Mouse (Mus musculus) stomach, postnatal 0 days (tissue): ENCODE measurements around the gene Irf2bp2. TPM values are rescaled to one million over a fixed set of nuclear protein-coding genes. Genes with fewer than 3 reads are reported as not detected.

ENCODE experiments used
- ATAC-seq: fragments of 200-750 bp; cut with Nextera tagmentation; 2 replicates; pipeline ENCODE4 v1.8.0; 2017; ENCODE audit not compliant: low FRiP score, low TSS enrichment
- DNase-seq: peaks from one replicate; pipeline ENCODE4 v3.0.0-alpha.2; 2016; ENCODE audit warnings: low spot score
- H3K27ac ChIP-seq: fragments of 300-500 bp; sonication (generic); replicated peaks from 2 replicates; pipeline ENCODE4 v1.5.1; 2014; ENCODE audit warnings: mild to moderate bottlenecking, control low read depth
- H3K27me3 ChIP-seq: fragments of 300-500 bp; sonication (generic); 2 replicates; pipeline ENCODE4 v1.6.1; 2014; ENCODE audit warnings: low read length; ENCODE audit not compliant: control insufficient read depth, insufficient read depth
- H3K36me3 ChIP-seq: fragments of 300-500 bp; sonication (generic); 2 replicates; pipeline ENCODE4 v1.6.1; 2014; ENCODE audit warnings: low read length, mixed read lengths; ENCODE audit not compliant: control insufficient read depth, insufficient read depth
- H3K4me1 ChIP-seq: fragments of 300-500 bp; sonication (generic); replicated peaks from 2 replicates; pipeline ENCODE4 v1.6.1; 2014; ENCODE audit warnings: antibody characterized with exemption; ENCODE audit not compliant: control insufficient read depth, insufficient read depth
- H3K4me2 ChIP-seq: fragments of 300-500 bp; sonication (generic); replicated peaks from 2 replicates; pipeline ENCODE4 v1.6.1; 2014; ENCODE audit warnings: low read depth, mild to moderate bottlenecking, control low read depth, moderate library complexity
- H3K4me3 ChIP-seq: fragments of 300-500 bp; sonication (generic); 2 replicates; pipeline ENCODE4 v1.5.1; 2014; ENCODE audit warnings: low read depth, low read length, control low read depth
- H3K9ac ChIP-seq: fragments of 300-500 bp; sonication (generic); 2 replicates; pipeline ENCODE4 v1.6.1; 2014; ENCODE audit warnings: mild to moderate bottlenecking, low read length, control low read depth, mixed read lengths
- H3K9me3 ChIP-seq: fragments of 300-500 bp; sonication (generic); 2 replicates; pipeline ENCODE4 v1.6.1; 2016; ENCODE audit warnings: low read length; ENCODE audit not compliant: control insufficient read depth
- CTCF ChIP-seq: IDR thresholded peaks from 2 replicates; pipeline ENCODE4 v1.5.1; 2016; ENCODE audit warnings: antibody characterized with exemption, low read depth, mild to moderate bottlenecking, moderate library complexity
- EP300 ChIP-seq: optimal IDR thresholded peaks from 2 replicates; pipeline ENCODE3; 2016; ENCODE audit warnings: antibody characterized with exemption
- WGBS: fragments of 180-500 bp; shearing (Covaris S2); extraction: QIAGEN DNeasy Blood & Tissue Kit; methylation state at CpG from one replicate; pipeline ENCODE4 v1.1.7; 2014; 5-methylcytosine and 5-hydroxymethylcytosine counted together
- polyA plus RNA-seq: library from polyadenylated mRNA; unstranded; fragments of >200 nt; fragmentation: Nextera tagmentation; extraction: Ambion mirVana; gene quantifications from 2 replicates; pipeline ENCODE4 v1.2.1, GENCODE M21; 2015

The Irf2bp2 gene
- polyA plus RNA-seq, 1 experiment from 2014 or later, result 10.1 TPM

DNA sequence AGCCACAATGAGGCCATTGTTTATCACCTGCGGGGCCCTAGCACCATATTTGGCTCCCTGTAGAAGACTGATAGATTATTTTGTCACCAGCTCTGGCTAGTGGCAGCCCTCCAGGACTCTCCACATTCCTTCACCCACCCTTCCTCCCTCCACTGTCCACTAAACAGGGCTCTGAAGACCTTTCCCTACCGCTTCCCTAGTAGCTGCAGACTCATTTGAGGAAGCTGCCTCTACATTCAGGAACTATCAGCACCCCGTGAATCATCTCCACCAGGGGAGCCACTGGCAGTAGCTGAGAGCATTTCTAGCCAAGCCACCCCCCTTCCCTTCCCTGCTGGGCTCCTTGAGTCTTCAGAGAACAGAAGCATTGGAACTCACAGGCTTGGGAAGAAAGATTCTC lies 45.9 kb downstream of the Irf2bp2 start:
- TF ChIP-seq CTCF (peak; percentile 61), EP300 (no peak)
- H3K4me2 ChIP-seq, result no peak overlapping the region
- no peaks in the 10 kb centered on the region for H3K9me3 ChIP-seq
- no peak overlapping the region for H3K4me3 ChIP-seq
- peaks cover 4% of the 10 kb centered on the region; the same call in 1 of the 2 replicates for H3K4me1 ChIP-seq
- ATAC-seq (no peak; the same call in 1 of the 2 replicates), DNase-seq (no peak)
- no peaks in the 10 kb centered on the region for H3K36me3 ChIP-seq
- WGBS, result 34% methylated on average over 3 of the region's 3 CpGs
- H3K27me3 ChIP-seq, result no peaks in the 10 kb centered on the region
- peak overlapping the region; percentile 69 for H3K27ac ChIP-seq
- H3K9ac ChIP-seq, result no peak overlapping the region

GRCm38 (mm10) chr8:126547361-126547760 lies 46.4 kb downstream of the Irf2bp2 start:
- H3K9me3 ChIP-seq, result no peaks in the 10 kb centered on the region
- H3K4me3 ChIP-seq, result no peak overlapping the region
- H3K9ac ChIP-seq, result no peak overlapping the region
- no peak for TF ChIP-seq CTCF
- no peak for TF ChIP-seq EP300
- H3K36me3 ChIP-seq, result no peaks in the 10 kb centered on the region
- ATAC-seq, result no peak
- H3K4me1 ChIP-seq, result peaks cover 4% of the 10 kb centered on the region; the same call in 1 of the 2 replicates
- 86% methylated on average over 4 of the region's 4 CpGs for WGBS
- no peak overlapping the region for H3K27ac ChIP-seq
- H3K27me3 ChIP-seq, result no peaks in the 10 kb centered on the region
- DNase-seq, result no peak
- H3K4me2 ChIP-seq, result no peak overlapping the region

DNA sequence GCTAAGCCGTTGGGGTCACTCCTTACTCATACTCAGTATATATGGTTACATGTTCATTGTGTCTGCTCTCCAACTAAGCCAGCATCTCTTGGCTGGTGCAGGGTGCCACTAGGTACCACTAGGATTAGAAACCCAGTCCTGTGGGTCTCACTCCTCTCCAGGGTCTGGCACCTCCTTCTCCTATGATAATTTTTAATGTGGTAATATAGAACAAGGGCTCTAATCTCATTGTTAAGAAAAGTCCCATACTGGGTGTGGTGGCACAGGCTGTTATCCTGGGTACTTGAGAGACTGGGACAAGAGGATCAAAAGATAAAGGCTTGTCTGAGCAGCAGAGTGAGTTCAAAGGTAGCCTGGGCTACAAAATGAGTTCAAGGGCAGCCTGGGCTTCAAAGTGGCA lies 47.3 kb downstream of the Irf2bp2 start:
- WGBS, result 79% methylated on average over 1 of the region's 1 CpGs
- no peaks in the 10 kb centered on the region for H3K27me3 ChIP-seq
- ATAC-seq (no peak), DNase-seq (no peak)
- no peak for TF ChIP-seq CTCF
- no peak overlapping the region for H3K27ac ChIP-seq
- H3K9me3 ChIP-seq, result no peaks in the 10 kb centered on the region
- no peak overlapping the region for H3K4me2 ChIP-seq
- peaks cover 4% of the 10 kb centered on the region; the same call in 1 of the 2 replicates for H3K4me1 ChIP-seq
- H3K9ac ChIP-seq, result no peak overlapping the region
- H3K4me3 ChIP-seq, result no peak overlapping the region
- H3K36me3 ChIP-seq, result no peaks in the 10 kb centered on the region

DNA sequence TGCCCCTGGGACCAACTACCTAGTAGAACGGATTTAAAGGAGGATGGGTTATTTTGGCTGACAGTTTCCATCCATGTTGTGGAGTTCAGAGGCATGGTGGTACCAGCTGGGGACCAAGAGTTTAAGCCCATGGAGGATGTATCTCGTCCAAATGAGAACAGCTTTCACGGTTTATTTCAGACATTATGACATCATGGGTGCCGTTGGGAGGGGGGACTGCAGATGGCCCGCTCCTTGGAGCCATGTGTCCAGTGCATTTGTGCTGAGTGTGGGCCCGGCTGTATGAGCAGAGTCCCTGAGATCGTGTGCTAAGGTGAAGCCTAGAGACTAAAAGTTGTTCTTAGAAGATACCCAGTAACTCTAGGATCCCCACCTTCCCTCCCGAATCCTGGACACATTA lies 50.4 kb downstream of the Irf2bp2 start:
- Histone ChIP-seq H3K4me1 (peaks cover 9% of the 10 kb centered on the region), H3K27me3 (no peaks in the 10 kb centered on the region), H3K27ac (no peak overlapping the region), H3K36me3 (no peaks in the 10 kb centered on the region), H3K9ac (no peak overlapping the region), H3K4me3 (no peak overlapping the region), H3K4me2 (no peak overlapping the region), H3K9me3 (no peaks in the 10 kb centered on the region)
- 70% methylated on average over 8 of the region's 8 CpGs for WGBS
- TF ChIP-seq EP300 (no peak), CTCF (no peak)
- DNase-seq (no peak), ATAC-seq (no peak)

GRCm38 (mm10) chr8:126542757-126543156 lies 51.0 kb downstream of the Irf2bp2 start:
- Histone ChIP-seq H3K4me1 (peaks cover 11% of the 10 kb centered on the region), H3K27me3 (no peaks in the 10 kb centered on the region), H3K9ac (no peak overlapping the region), H3K36me3 (no peaks in the 10 kb centered on the region), H3K4me3 (no peak overlapping the region), H3K4me2 (no peak overlapping the region), H3K27ac (no peak overlapping the region), H3K9me3 (no peaks in the 10 kb centered on the region)
- WGBS, result 69% methylated on average over 5 of the region's 5 CpGs
- ATAC-seq, result no peak
- TF ChIP-seq EP300 (no peak), CTCF (no peak)
- no peak for DNase-seq

DNA sequence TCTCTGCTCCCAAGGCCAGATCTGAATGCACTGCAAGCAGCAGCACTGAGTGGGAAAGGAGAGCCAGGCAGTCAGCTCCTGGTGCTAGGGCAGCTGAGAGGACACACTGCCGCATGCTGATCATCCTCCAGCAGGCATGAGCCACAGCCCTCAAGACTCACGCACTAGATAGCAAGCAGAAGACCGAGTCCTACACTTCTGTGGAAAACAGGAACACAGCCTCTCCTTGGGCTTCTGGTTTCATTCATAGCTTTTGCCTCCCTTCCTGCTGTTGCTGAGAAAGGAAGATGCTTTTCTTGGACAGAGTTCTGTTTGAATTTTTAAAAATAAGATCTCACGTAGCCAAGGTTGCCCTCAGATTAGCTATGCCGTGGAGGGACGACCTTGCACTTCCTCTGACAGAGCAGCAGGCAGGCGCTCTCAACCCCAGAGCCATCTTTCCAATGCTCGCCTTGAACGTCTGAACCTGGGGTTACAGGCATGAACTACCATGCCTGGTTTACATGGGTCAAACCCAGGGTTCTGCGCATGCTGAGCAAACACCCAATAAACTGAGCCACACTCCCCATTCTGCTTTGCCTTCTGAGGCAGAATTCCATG lies 51.6 kb downstream of the Irf2bp2 start:
- 73% methylated on average over 10 of the region's 10 CpGs for WGBS

More for the DNA sequence above, 51.6 kb downstream of the Irf2bp2 start:
- no peaks in the 10 kb centered on the region for H3K27me3 ChIP-seq
- H3K4me2 ChIP-seq, result no peak overlapping the region
- H3K9ac ChIP-seq, result no peak overlapping the region
- TF ChIP-seq EP300 (no peak), CTCF (no peak)
- H3K4me1 ChIP-seq, result peaks cover 13% of the 10 kb centered on the region
- H3K9me3 ChIP-seq, result no peaks in the 10 kb centered on the region
- no peak for ATAC-seq
- H3K27ac ChIP-seq, result no peak overlapping the region
- no peak for DNase-seq
- H3K4me3 ChIP-seq, result no peak overlapping the region
- no peaks in the 10 kb centered on the region for H3K36me3 ChIP-seq
